Mouse (Mus musculus) cerebellum, adult 11 months (tissue): ENCODE measurements around the gene Tacc2.
"Not testable (repeated sequence)": the region's sequence is repeated elsewhere in the genome, so short reads cannot be mapped to it uniquely, and the experiment has no call there.

Source experiments
- DNase-seq: peaks from one replicate; pipeline ENCODE4 v3.0.0; 2022

Gene Tacc2

DNA sequence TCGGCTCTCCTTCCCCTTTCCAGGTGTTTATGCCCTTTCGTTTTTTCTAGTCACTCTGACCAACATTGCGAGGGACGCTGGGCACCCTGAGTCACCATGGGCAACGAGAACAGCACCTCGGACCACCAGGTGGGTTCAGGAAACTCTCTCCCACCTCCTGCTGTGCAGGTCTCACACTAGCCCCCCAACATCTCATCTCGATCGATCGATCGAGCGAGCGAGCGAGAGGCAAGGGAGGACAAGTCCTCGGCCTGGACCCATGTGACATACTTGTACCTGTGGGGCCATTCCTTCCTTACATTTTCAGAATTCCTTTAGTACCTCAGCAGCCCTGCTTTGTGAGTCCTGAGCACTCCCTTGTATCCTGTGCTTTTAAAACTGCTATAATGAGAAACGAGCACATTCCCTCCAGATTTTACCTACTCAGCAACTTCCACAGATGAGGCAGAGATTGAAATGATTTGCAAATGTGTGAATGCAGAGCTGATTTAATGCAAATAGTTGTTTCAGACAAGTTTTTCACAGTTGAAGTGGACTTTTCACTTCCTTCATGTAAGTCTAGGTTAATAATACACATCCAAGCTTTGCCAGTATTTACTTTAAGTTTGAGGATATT lies at the start of gene Tacc2:
TSS of gene Tacc2 (plus strand) at position 51 of the 616 bp plus-strand sequence.
- no peak for DNase-seq

DNA sequence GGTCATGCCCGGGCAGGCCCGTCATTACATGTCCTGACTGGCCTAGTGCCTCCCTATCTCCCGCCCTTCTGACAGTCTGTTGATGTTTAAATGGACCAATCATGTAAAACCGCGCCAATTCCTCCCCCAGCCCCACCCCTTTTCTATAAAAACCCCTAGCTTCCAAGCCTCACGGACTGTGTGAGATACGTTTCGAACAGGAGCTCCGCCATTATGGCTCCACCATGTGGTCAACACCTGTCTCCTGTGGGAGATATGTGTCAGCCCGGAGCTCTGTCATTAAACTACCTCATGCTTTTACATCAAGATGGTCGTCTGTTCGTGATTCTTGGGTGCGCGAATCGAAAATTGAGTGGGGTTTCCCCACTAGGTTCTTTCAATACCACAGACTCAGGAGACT lies 46.1 kb upstream of the Tacc2 start:
- not testable (repeated sequence) for DNase-seq

DNA sequence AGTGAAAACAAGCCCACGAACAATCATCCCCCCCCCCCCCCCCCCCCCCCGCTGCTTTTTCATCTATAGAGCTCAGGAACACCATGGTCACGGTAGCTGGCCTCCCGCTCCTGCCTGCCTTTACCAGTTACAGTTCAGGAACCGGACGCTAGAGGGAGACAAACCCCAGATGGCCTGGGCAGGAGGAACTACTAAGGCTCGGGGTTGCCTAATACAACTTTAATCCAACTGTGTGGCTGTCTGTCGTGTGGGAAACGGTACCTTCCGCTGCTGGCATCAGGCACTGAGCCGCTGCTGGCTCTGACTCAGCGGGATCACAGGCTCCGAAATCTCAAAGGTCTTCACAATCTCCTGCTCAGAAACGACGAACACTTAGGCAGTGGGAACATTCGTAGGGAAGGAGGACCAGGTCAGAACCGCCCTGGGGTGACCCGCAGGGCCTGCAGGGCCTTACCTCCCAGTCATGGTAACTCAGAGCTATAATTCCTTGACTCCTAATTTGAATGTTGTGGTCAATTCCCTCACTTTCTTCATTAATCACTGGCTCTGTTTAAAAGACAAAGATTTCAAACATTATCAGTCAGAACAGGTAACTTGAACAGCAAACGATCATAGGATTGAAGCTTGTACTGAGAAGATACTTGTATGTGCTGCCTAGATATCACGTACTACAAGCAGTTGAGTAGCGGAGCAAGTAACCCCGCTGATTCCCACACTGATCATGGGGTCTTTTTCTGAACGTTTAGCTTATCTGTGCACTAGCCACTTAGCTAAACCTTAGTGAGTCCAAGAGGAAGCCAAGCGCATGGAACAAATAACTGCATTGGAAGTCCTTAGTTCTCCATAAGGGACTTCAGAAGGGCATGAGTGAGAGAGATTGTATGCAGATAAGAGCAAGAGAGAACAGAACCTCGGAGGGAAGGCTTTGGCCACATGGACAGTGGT lies 43.6 kb upstream of the Tacc2 start:
- DNase-seq = peak; percentile 86

DNA sequence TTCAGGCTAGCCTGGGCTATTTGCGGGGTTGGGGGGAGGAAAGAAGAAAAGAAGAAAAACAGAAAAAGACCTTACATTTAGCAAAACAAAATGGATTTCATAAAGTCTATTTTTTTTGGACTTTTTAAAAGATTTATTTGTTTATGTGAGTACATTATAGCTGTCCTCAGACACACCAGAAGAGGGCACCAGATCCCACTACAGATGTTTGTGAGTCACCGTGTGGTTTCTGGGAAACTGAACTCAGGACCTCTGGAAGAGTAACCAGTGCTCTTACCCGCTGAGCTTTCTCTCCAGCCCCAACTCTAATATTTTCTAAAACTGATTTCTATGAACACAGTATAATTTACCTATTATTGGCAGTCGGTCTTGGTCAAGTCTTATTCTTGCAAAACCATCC lies 42.1 kb upstream of the Tacc2 start:
- DNase-seq = no peak

DNA sequence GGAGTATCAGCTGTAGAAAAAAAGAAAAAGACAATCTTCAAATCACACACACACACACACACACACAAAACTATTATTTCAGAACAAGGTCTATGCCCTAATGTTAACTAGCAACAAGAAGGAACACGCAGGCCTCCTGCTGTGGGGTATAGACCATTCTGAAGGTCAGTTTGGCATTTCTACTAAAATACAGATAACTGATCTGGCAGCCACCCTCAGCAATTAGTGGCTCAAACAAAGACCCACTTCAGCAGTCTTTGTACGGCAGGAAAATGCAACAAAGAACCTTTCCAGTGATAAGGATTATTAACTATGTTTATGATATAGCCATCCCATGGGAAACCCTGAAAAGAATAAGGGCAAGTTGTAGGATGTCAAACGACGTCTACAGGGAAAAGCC lies 40.2 kb upstream of the Tacc2 start:
- no peak for DNase-seq

DNA sequence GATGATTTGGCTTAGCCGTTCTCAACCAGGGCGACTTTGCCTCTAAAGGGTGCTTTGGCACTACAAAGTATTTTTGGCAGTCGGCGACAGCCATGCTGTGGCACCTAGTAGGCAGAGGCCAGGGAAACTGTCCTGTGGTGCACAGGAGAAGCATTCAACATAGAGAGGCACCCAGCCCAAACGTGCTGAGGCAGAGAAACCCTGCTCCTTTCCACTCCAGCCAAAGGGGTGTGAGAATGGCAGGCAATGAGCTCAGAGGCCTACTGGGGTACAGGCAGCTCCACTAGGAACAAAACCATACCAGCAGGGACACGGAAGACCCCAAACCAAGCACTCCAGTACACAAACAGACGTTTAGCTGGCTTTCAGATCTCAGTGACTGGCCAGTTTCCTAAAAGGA lies 37.1 kb upstream of the Tacc2 start:
- no peak for DNase-seq

DNA sequence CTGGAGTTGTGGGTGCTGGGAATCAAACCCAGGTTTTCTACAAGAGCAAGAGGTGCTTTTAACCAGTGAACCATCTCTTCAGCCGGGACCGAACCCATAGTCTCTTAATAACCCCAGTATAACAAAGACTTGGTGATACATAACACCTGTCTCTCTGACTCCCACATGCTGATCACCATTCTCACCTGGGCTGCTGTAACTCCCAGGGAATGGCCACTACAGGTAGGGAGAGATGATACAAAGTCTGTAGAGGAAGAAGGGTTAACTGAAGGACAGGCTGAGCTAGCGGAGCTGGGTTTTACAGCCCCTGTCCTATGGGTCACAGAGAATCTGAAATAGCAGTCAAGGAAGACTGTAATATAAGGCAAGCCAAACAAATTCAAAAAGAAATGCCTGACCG lies 34.1 kb upstream of the Tacc2 start:
- no peak for DNase-seq

DNA sequence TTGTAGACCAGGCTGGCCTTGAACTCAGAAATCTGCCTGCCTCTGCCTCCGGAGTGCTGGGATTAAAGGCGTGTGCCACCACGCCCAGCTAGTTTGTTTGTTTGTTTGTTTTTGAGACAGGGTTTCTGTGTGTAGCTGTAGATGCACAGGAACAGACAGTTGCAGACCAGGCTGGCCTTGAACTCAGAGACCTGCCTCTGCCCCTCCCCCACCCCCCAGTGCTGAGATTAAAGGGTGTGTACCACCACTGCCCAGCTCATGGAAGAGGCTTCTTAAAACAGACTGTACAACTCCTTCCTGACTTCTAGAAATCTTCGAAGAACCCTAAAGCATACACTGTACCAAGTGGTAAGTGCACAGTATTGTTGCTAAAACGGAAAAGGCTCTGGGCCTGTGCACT lies 31.8 kb upstream of the Tacc2 start:
- no peak for DNase-seq

DNA sequence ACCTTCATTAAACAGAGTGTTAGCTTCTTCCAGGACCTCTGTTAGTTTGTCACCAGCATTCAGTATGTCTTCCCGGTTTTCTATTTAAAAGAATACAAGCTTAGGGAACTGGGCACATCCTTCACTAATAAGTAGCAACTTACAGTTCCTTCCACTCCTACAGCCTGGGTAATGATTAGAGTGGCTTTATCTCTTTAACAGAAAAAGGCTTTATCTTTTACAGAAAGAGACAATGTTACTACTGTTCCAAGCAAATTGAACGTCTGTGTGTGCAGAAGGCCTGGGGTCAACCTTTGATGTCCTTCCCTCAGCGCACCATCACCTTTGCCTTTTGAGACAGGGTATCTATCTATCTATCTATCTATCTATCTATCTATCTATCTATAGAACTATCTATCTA lies 31.3 kb upstream of the Tacc2 start:
- no peak for DNase-seq

DNA sequence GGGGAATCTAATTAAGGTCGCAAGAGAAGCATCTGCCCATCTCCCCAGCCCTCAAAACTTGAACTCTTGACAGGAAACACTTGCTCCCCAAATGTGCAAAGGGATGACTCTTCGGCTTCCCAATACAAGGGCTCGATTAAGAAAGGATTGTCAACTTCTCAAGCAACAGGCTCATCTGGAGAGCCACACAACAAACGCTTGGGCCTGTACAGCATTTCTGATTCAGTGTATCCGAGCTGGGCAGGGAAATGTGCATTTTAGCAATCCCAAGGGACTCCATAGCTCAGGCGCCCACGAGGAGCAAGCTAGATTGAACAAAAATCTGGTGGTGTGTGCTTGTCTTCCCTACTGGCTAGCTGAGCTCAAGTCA lies 30.8 kb upstream of the Tacc2 start:
- DNase-seq = no peak

DNA sequence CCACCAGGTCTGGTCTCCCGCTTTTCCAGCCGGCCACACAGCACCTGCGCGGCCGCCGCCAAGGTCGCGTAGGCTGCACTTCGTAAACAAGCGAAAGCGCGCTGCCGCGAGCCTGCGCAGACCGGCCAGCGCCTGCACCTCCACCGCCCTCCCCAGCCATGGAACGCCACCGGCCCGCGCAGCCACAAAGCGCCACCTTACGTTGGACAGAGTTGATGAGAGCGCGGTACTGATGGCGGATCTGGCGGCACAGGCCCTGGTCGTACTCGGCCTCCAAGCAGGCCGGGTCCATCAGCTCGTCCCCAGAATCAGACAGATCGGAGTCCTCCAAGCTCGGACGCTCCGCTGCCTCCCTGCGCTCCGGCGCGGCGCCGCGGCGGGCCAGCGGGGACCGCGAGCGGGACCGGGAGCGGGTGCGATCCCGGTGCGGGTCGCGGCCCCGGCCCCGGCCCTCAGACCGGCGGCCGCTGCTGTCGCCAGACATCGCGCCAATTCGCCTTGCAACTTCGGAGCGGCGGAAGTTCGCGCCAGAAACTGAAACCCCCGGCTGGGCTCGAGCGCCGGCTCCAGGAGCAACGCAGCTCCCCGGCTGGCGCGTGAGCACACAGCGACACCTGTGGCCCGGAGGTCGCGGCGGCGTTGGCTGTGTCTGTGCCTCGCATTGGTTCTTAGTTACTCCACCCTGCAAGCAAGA lies 30.3 kb upstream of the Tacc2 start:
- peak; percentile 90 for DNase-seq

DNA sequence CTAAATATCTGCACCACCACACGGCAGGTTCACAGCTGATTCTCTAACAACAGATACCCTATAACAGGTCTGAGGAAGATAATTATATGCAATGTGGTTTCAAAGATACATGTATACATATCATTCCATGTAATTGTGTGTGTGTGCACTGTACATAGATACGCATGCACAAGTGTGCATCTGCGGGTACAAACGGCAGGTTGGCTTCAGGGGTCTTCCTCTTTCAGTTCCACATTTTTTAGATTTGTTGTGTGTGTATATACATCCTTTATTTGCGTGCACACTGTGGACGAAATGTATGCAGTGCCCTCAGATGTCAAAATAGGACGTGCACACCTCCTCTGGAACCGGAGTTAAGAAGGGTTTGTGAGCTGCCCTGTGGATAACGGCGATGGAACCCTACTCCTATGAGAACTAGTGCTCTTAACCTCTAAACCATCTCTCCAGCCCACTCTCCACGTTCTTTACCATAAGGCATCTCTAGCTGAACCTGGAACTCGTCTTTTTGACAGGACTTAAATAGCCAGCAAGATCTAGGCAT lies 29.5 kb upstream of the Tacc2 start:
- DNase-seq = no peak

DNA sequence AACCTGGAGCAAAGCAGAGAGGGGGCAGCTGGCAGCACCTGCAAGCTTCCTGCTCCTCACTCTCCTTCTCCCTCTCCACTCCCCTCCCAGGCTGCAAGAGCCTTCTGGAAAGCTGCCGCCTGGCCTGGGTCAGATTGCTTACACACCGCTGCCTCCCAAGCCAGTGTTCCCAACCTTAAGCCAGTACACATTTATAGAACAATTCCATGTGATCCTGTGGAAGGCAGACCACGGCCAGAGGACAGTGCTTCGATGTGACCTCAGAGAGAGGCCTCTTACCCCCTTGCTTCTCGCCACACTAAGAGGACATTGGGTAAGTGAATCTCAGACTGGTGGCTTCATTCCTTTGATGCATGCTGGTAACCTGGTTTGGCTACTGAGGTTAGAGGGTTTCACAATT lies 24.5 kb upstream of the Tacc2 start:
- peak; percentile 75 for DNase-seq

DNA sequence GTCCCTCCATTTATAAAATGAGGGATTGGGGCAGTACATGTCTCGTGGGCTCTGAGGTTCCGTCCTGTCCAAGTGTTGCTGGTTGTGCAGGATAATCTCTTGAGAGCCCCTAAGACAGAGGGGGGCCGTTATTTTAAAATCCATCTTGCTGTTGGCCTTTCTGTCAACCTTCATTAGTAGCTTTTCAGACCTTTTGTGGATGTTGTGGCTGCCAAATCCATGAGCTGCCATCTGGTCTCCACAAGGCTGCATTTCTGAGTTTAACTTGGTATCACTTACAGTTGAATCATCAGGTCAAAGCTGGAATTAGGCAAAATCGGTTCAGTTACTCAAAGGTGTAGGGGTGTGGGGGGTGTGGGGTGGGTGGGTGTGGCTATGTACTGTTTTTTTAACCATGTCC lies 23.9 kb upstream of the Tacc2 start:
- DNase-seq = peak; percentile 58

DNA sequence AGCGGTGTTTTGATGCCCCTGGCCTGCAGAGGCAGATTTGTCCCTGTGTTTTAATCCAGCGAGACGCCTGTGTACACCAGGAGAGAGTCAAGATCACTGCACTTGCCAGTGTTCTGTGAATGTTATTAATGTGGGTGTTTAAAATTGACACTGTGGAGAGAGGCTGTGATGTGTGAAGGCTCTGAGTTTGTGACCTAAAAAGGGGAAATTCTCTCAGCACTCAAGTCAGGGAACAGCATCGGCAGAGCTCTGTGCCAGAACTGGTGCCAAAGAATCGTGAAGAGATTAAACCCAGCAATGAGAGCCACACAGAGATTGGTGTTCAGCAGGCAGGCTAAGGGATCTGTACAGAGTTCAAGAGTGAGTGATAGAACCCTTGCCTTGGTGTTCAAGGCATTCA lies 21.6 kb upstream of the Tacc2 start:
- no peak for DNase-seq

DNA sequence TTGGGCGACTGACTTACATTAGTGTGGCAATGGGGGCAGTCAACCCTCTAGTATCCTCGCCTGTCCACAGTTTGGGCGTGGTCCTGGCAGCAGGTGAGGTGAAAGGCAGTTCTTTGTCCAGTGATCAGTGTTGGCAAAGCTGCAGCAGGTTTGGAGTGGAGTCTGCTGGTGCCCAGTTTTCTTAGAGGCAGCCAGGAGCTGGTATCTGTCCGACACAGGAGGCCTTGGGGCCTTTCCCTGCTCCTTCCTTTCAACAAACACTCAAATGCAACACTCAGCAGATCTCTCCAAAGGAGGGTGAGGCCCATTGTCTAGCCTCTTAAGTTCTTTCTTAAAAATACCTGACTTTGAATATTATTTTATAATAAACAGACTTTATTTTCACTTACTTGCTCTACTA lies 18.6 kb upstream of the Tacc2 start:
- no peak for DNase-seq

DNA sequence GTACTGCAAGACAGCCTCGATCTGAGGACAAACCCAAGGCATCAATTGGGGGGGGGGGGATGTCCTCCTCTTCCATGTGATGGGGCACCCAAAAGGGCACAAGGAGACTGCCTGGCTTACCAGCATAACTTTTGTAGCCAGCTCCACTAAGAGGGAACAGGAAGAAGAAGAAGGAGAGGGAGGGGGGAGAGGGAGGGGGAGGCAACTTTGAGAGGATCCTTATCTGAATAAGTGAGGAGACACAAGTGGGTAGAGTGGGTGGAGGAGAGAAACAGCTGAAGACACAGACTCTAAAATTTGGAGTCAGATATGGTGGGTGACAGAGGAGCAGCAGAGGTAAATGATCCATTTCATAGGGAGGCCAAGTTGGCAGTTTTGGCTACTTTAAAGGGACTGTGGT lies 16.3 kb upstream of the Tacc2 start:
- DNase-seq = no peak

DNA sequence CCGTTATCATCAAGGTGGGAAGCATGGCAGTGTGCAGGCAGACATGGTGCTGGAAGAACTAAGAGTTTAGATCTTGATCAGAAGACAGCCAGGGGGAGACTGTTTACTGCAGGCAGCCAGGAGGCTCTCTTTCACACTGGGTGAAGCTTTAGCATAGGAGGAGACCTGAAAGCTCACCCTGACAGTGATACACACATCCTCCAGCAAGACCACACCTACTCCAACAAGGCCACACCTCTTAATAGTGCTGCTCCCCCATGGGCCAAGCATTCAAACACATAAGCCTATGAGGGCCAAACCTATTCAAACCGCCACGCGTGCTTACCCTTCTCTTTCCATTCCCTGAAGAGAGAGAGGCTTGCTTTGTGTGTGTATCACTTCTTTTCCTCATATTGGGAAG lies 14.0 kb upstream of the Tacc2 start:
- DNase-seq = no peak

DNA sequence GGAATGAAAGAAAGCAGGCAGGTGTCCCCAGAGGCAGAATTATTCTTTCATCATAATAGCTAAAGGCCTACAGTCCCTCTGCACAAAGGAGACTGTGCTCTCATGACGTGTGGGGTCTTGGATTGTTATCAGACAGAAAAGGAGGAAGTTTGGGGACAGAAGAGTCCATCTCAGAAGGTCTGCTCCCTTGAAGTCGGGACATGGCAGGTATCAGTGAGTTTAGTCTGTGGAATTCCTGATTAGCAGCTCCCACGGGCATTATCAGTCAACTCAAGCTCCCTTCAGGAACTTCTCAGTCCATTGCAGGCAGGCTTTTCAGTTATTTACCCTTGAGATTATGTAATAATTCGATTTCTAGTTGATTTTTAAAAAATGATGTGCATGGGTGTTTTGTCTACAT lies 13.4 kb upstream of the Tacc2 start:
- no peak for DNase-seq

DNA sequence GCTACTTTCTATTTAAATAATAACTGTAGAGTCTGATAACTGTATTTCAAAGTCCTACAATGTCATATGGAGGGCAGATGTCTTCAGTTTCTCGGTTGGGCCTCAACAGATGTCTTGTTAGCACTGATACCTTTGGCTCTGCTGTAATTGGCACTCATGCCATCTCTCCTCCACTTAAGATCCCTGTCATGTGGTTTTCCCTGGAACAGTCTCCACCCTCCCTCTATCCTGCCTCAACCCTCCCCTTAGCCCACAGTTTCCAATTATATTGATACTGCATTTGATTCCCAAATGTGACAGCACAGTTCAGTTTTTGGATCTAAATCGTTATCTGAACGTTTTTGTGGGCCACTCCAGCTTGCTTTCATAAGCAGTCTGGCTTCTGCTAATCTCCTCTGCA lies 12.6 kb upstream of the Tacc2 start:
- no peak for DNase-seq

DNA sequence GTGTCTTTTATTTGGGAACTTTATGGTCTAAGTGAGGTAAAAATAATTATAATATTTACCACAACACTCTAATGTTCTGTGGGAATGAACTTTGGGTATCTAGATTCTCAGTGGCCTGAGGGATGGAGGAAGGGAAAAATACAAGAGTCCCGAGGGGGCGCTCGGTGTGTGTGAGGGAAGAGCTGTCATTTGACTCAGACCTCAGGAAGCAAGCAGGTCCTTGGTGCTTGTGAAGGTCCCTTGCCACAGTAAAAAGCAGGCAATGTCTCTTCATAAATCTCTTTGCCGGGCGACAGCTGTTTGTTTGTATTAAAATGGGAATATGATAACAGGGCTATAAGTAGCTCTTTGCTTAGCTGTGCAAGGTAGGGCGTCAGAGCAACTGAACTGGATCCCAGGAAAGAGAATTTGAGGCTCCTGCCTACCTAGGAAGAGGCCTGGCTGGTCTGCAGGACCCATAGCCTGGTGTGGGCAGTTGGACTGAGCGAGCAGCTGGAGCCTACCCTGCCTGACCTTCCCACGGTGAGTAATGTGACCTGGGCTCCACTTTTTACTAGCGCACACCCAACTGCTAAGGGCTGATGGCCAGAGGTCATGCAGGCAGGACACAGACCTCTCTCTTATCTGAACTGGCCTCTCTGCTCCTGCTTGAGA lies 8.3 kb upstream of the Tacc2 start:
- no peak for DNase-seq

DNA sequence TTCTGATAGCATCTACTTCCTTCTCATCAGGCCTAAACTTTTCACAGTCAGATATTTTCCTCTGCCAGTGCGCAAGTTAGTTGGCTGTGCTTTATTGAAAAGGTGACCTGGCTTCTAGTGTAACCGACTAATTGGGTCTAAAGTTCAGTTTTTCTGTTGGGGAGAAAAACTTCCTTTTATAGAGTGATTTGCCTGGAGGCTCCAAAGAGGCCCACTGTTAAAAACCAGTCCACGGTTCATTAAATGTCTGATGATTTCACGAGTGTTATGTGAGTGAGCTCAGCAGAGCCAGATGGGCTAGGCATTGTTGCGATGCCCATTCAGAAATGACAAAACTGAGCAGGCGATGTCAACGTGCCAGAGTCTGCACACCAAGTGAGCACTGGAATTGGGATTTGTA lies 6.8 kb upstream of the Tacc2 start:
- DNase-seq = no peak

DNA sequence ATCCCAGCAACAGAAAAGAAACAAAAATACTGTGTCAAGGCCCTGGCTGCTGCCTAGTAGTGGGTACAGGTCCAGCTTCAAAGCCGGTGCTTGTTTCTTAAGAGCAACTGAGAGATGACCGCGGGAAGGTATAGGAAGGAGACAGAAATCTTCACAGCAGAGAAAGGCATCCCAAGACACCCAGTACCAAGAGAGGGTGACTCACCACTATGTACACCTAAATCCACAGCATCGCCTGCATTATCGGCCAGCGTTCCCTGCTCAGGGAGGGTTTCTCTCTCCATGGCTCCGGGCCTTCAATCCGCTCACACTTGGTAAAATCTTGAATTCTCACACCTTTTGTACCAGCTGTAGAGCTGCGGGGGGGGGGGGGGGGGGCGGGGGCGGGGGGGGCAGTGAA lies 4.4 kb upstream of the Tacc2 start, which contains the start of gene Nsmce4a:
TSS of gene Nsmce4a (minus strand) at position 298 of the 400 bp plus-strand sequence.
- DNase-seq = no peak
